Mouse (Mus musculus) C2C12 (cell line): ENCODE results near the gene Popdc2. TPM values are rescaled to one million over a fixed set of nuclear protein-coding genes. Genes with fewer than 3 reads are reported as not detected.

Experiments used
- H3K27me3 ChIP-seq: one replicate; pipeline ENCODE4 v1.6.1; 2011; ENCODE audit not compliant: control insufficient read depth, insufficient read depth, insufficient read length
- H3K36me3 ChIP-seq: one replicate; pipeline ENCODE4 v1.6.1; 2011; ENCODE audit not compliant: control insufficient read depth, insufficient read depth
- H3K4me3 ChIP-seq: one replicate; pipeline ENCODE4 v1.5.1; 2011; ENCODE audit warnings: mild to moderate bottlenecking, control low read depth; ENCODE audit not compliant: poor library complexity, insufficient read depth, severe bottlenecking
- H3K79me2 ChIP-seq: one replicate; pipeline ENCODE4 v1.6.1; 2011; ENCODE audit not compliant: control insufficient read depth, insufficient read depth
- H3K79me3 ChIP-seq: one replicate; pipeline ENCODE4 v1.6.1; 2011; ENCODE audit warnings: low read depth, control low read depth
- H3ac ChIP-seq: one replicate; pipeline ENCODE3; 2011; ENCODE audit warnings: low read depth; ENCODE audit not compliant: control insufficient read depth, insufficient read length
- CEBPB ChIP-seq: IDR thresholded peaks from one replicate; pipeline ENCODE4 v1.6.1; 2011; ENCODE audit warnings: low read depth, mild to moderate bottlenecking, control low read depth, moderate library complexity
- CTCF ChIP-seq: IDR thresholded peaks from one replicate; pipeline ENCODE4 v1.5.1; 2011; ENCODE audit not compliant: control insufficient read depth, insufficient read depth, insufficient read length
- FOSL1 ChIP-seq: IDR thresholded peaks from one replicate; pipeline ENCODE4 v1.8.0; 2011; ENCODE audit warnings: mild to moderate bottlenecking, low read length; ENCODE audit not compliant: poor library complexity, insufficient read depth, severe bottlenecking
- MAX ChIP-seq: IDR thresholded peaks from one replicate; pipeline ENCODE4 v1.6.1; 2011; ENCODE audit warnings: mild to moderate bottlenecking, control low read depth
- MYOD1 ChIP-seq: IDR thresholded peaks from one replicate; pipeline ENCODE4 v1.6.1; 2011; ENCODE audit warnings: low read depth; ENCODE audit not compliant: control insufficient read depth, insufficient read length
- MYOG ChIP-seq: IDR thresholded peaks from one replicate; pipeline ENCODE4 v1.6.1; 2011; ENCODE audit not compliant: control insufficient read depth, insufficient read length; ENCODE audit errors: extremely low read depth
- USF1 ChIP-seq: IDR thresholded peaks from one replicate; pipeline ENCODE4 v1.6.1; 2011; ENCODE audit warnings: low read depth, mild to moderate bottlenecking, control low read depth, moderate library complexity
- polyA plus RNA-seq: library from polyadenylated mRNA; unstranded; fragments of >200 nt; fragmentation: generic; extraction: Trizol; gene quantifications from one replicate; pipeline ENCODE4 v1.2.1, GENCODE M21; 2012; ENCODE audit warnings: missing spikeins

Gene Popdc2
- polyA plus RNA-seq, 1 experiment = 0.30 TPM

GRCm38 (mm10) chr16:38374379-38375140, 12.6 kb downstream of the Popdc2 start:
- Histone ChIP-seq H3ac (no peak overlapping the region), H3K27me3 (no peaks in the 10 kb centered on the region), H3K4me3 (no peak overlapping the region), H3K79me2 (no peaks in the 10 kb centered on the region), H3K36me3 (no peaks in the 10 kb centered on the region), H3K79me3 (no peaks in the 10 kb centered on the region)
- TF ChIP-seq FOSL1 (no peak), CTCF (no peak), MYOG (no peak), MAX (no peak), USF1 (no peak), MYOD1 (no peak), CEBPB (no peak)

- no peaks in the 10 kb centered on the region for H3K36me3 ChIP-seq
- H3K79me3 ChIP-seq = no peaks in the 10 kb centered on the region
- TF ChIP-seq CTCF = no peak
- TF ChIP-seq FOSL1 = no peak
- TF ChIP-seq MYOG = no peak
- TF ChIP-seq CEBPB = no peak
- no peak for TF ChIP-seq USF1
- no peak for TF ChIP-seq MAX
- TF ChIP-seq MYOD1 = no peak
- H3K27me3 ChIP-seq = no peaks in the 10 kb centered on the region
- H3K4me3 ChIP-seq = no peak overlapping the region
- no peaks in the 10 kb centered on the region for H3K79me2 ChIP-seq
- no peak overlapping the region for H3ac ChIP-seq
Observed at GRCm38 (mm10) chr16:38375182-38375581, 13.2 kb downstream of the Popdc2 start.

GRCm38 (mm10) chr16:38376163-38376840, 14.3 kb downstream of the Popdc2 start:
- Histone ChIP-seq H3K79me3 (no peaks in the 10 kb centered on the region), H3K4me3 (no peak overlapping the region), H3K36me3 (no peaks in the 10 kb centered on the region), H3K79me2 (no peaks in the 10 kb centered on the region), H3ac (no peak overlapping the region), H3K27me3 (no peaks in the 10 kb centered on the region)
- no peak for TF ChIP-seq MYOG
- no peak for TF ChIP-seq MYOD1
- TF ChIP-seq MAX = no peak
- no peak for TF ChIP-seq FOSL1
- no peak for TF ChIP-seq CTCF
- TF ChIP-seq USF1 = no peak
- no peak for TF ChIP-seq CEBPB

GRCm38 (mm10) chr16:38376841-38377249, 14.8 kb downstream of the Popdc2 start:
- TF ChIP-seq USF1 (no peak), CEBPB (no peak), MYOD1 (no peak), CTCF (no peak), FOSL1 (no peak), MAX (no peak), MYOG (no peak)
- Histone ChIP-seq H3ac (no peak overlapping the region), H3K79me2 (no peaks in the 10 kb centered on the region), H3K4me3 (no peak overlapping the region), H3K27me3 (no peaks in the 10 kb centered on the region), H3K79me3 (no peaks in the 10 kb centered on the region), H3K36me3 (no peaks in the 10 kb centered on the region)

GRCm38 (mm10) chr16:38377546-38377945, 15.5 kb downstream of the Popdc2 start:
- no peak overlapping the region for H3K4me3 ChIP-seq
- H3K79me2 ChIP-seq = no peaks in the 10 kb centered on the region
- H3K36me3 ChIP-seq = no peaks in the 10 kb centered on the region
- no peaks in the 10 kb centered on the region for H3K79me3 ChIP-seq
- no peak for TF ChIP-seq MYOG
- TF ChIP-seq FOSL1 = no peak
- TF ChIP-seq MYOD1 = no peak
- TF ChIP-seq CTCF = no peak
- TF ChIP-seq CEBPB = no peak
- no peak for TF ChIP-seq MAX
- TF ChIP-seq USF1 = no peak
- no peak overlapping the region for H3ac ChIP-seq
- H3K27me3 ChIP-seq = no peaks in the 10 kb centered on the region
